8 mouse cellular contexts compared by ENCODE assay signal in the genomic region with DNA sequence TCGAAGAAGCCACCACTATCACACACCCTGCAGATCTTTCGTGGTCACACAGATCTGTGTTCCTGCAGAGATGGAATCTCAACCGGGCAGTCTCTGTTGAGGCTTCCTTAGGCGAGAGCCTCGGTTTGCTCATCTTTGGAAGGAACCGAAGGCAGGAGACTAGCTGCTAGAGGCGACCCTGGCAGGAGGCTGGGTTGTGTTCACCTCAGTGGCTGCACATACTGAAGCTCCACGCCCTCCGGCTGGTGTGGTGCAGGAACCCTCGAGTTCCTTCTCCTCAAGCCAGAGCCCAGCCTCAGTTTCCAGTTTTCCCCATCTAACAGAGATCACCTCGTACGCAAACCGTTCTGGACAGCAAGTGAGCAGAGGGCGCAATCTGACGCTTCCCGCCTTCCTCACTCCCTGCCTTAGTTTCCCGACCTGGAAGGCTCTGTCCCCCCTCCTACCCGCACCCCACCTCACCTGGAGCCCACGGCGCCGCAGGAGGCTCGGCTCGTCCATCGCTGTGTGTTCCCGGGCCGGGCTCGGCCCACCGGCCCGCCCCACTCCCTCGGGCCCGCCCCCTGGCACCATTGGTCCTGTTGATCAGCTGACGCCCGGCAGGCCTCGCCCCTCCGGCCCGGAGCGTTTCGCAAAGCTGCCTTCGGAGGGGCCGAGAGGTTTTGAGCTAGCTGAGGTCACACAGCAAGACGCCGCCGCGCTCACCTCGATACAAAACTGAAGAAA. TPM values are rescaled to one million over a fixed set of nuclear protein-coding genes. Genes with fewer than 3 reads are reported as not detected.
DNase-seq lines count a peak whose midpoint lies in the region; ATAC-seq and TF ChIP-seq lines count a peak whose summit lies in the region.

A gene (minus strand): TSS at position 574 of the 726 bp plus-strand sequence.

- no peak for TF ChIP-seq CTCF in lung, adult 2 months (IDR thresholded peaks at IDR 0.05; ENCODE audit: insufficient read depth, low read length)

- H3K27ac ChIP-seq in forebrain, embryonic 10.5 days: peak within 1 kb of the TSS; percentile 45
- no peak within 1 kb of the TSS for H3K27ac ChIP-seq in heart, embryonic 16.5 days (ENCODE audit: low read length)

- H3K4me3 ChIP-seq in forebrain, embryonic 10.5 days: peak within 1 kb of the TSS; percentile 61
- H3K4me3 ChIP-seq in heart, embryonic 16.5 days (ENCODE audit: low read length): peak within 1 kb of the TSS; percentile 54
- H3K4me3 ChIP-seq in lung, adult 2 months (replicated peaks; ENCODE audit: extremely low read depth, low read depth, low read length): peak within 1 kb of the TSS; percentile 68

- peak within 1 kb of the TSS; percentile 61 for H3K9ac ChIP-seq in heart, embryonic 16.5 days (ENCODE audit: low read length)

- peak; percentile 83 for ATAC-seq in heart, embryonic 16.5 days (replicated peaks; ENCODE audit: extremely low read depth, insufficient read depth, low FRiP score)
- ATAC-seq in neutrophil, adult 5-6 weeks (ENCODE audit: extremely low read depth, insufficient number of reproducible peaks, low FRiP score, poor library complexity, severe bottlenecking): peak; percentile 76

- WGBS in forebrain, embryonic 10.5 days: under 1% methylated on average over 45 of the region's 45 CpGs
- 1% methylated on average over 45 of the region's 45 CpGs for WGBS in heart, embryonic 16.5 days
- WGBS in lung, adult 2 months: under 1% methylated on average over 45 of the region's 45 CpGs

- peak within 1 kb of the TSS; percentile 87 for H3K4me2 ChIP-seq in heart, embryonic 16.5 days (ENCODE audit: low read depth, low read length)

- peaks cover 84% of the 10 kb centered on the region for H3K27me3 ChIP-seq in forebrain, embryonic 10.5 days (ENCODE audit: poor library complexity, severe bottlenecking)
- H3K27me3 ChIP-seq in heart, embryonic 16.5 days (ENCODE audit: control insufficient read depth, insufficient read depth, low read length): peaks cover 21% of the 10 kb centered on the region

- H3K36me3 ChIP-seq in forebrain, embryonic 10.5 days (replicated peaks): no peaks in the 10 kb centered on the region
- H3K36me3 ChIP-seq in heart, embryonic 16.5 days (ENCODE audit: control insufficient read depth, insufficient read depth): no peaks in the 10 kb centered on the region

- no peaks in the 10 kb centered on the region for H3K9me3 ChIP-seq in forebrain, embryonic 10.5 days
- no peaks in the 10 kb centered on the region for H3K9me3 ChIP-seq in heart, embryonic 16.5 days (replicated peaks; ENCODE audit: control insufficient read depth, low read length)

- peak; percentile 48; the same call in 1 of the 2 replicates for TF ChIP-seq POLR2A in lung, adult 2 months (IDR thresholded peaks at IDR 0.05; ENCODE audit: borderline replicate concordance, extremely low read depth, low read depth, low read length)

- H3K4me1 ChIP-seq in forebrain, embryonic 10.5 days: peaks cover 44% of the 10 kb centered on the region
- H3K4me1 ChIP-seq in heart, embryonic 16.5 days (ENCODE audit: control insufficient read depth, insufficient read depth, low read length): peaks cover 11% of the 10 kb centered on the region
- peaks cover 7% of the 10 kb centered on the region for H3K4me1 ChIP-seq in lung, adult 2 months (ENCODE audit: control insufficient read depth, insufficient read depth, low read length)

- peak; percentile 85 for DNase-seq in CD4-positive helper T cell, adult 2 months (ENCODE audit: low read depth, low spot score)
- DNase-seq in adrenal gland, postnatal 14 days: peak; percentile 95
- DNase-seq in forebrain, embryonic 10.5 days (ENCODE audit: extremely low spot score, low spot score): peak; percentile 86
- DNase-seq in kidney, postnatal 36 days: peak; percentile 92 to 96
- DNase-seq in lung, adult 2 months: peak; percentile 80
- DNase-seq in thymus, adult 18-20 months: peak; percentile 79 to 81

RNA-seq across cellular contexts. Expression of the gene that starts here (rescaled TPM):
- total RNA-seq in adrenal gland, postnatal 14 days (2021): 22.9 and 28.2 TPM in 2 replicates
- 12.0 and 14.9 TPM in 2 replicates for polyA plus RNA-seq in forebrain, embryonic 10.5 days (2016; fragmentation: Nextera tagmentation; extraction: Ambion mirVana)
- polyA plus RNA-seq in heart, embryonic 16.5 days (2015; fragmentation: Nextera tagmentation; extraction: Ambion mirVana): 7.3 and 9.3 TPM in 2 replicates
- 84.2 and 87.0 TPM in 2 replicates for polyA plus RNA-seq in lung, adult 2 months (2012; rRNA removed)
- total RNA-seq in neutrophil, adult 5-6 weeks (2017): 30.7 and 40.2 TPM in 2 replicates
